Comparison of ENCODE assay signal across 19 mouse cellular contexts in genomic region chr4:100967703-100968392, GRCm38 (mm10). TPM values are rescaled to one million over a fixed set of nuclear protein-coding genes. Genes with fewer than 3 reads are reported as not detected.
DNase-seq lines count a peak whose midpoint lies in the region; ATAC-seq lines count a peak whose summit lies in the region.
"Had no signal": no experiment of that assay in that cellular context is flagged by ENCODE, and none has a peak within 500 bp of the region (broad histone marks: within the 10 kb centered on the region; RNA-seq: fewer than 3 reads in every experiment).

No protein-coding gene starts in this region.

- H3K36me3 ChIP-seq in heart, embryonic 10.5 days = peaks cover 28% of the 10 kb centered on the region
- H3K36me3 ChIP-seq in midbrain, embryonic 15.5 days (replicated peaks) = peaks cover 14% of the 10 kb centered on the region
- H3K36me3 ChIP-seq in midbrain, embryonic 14.5 days (ENCODE audit: control insufficient read depth, insufficient read depth, low read length) = peaks cover 72% of the 10 kb centered on the region
- H3K36me3 ChIP-seq in limb, embryonic 15.5 days = peaks cover 30% of the 10 kb centered on the region
- H3K36me3 ChIP-seq: liver, embryonic 12.5 days had no signal

- H3K27ac ChIP-seq in heart, embryonic 10.5 days = no peak overlapping the region
- 0 out of 2 replicates have a peak overlapping the region, but pooled peaks have one; percentile 20 for H3K27ac ChIP-seq in midbrain, embryonic 15.5 days
- H3K27ac ChIP-seq in midbrain, embryonic 14.5 days (replicated peaks; ENCODE audit: low read depth, low read length) = no peak overlapping the region
- peak overlapping the region; percentile 81 for H3K27ac ChIP-seq in limb, embryonic 15.5 days
- H3K27ac ChIP-seq: liver, embryonic 12.5 days had no signal

- H3K4me2 ChIP-seq in midbrain, embryonic 15.5 days = no peak overlapping the region
- no peak overlapping the region for H3K4me2 ChIP-seq in midbrain, embryonic 14.5 days (ENCODE audit: low read length)
- 0 out of 2 replicates have a peak overlapping the region, but pooled peaks have one; percentile 5 for H3K4me2 ChIP-seq in limb, embryonic 15.5 days
- H3K4me2 ChIP-seq: liver, embryonic 12.5 days had no signal

- peak; percentile 89 for DNase-seq in heart, adult 11 months
- no peak for DNase-seq in heart, embryonic 10.5 days (ENCODE audit: low spot score)
- no peak for DNase-seq in midbrain, embryonic 14.5 days
- DNase-seq in fibroblast of lung, adult 2 months (ENCODE audit: low read depth) = peak; percentile 36
- DNase-seq in thymus, adult 18-20 months = no peak
- DNase-seq in cerebellum, adult 9-11 months = no peak
- DNase-seq: cerebellum, adult 8-10 months; embryo, embryonic 11 days; kidney, postnatal 10 days; right cerebral cortex, postnatal 4 days; thymus, postnatal 36 days had no signal

- peak; percentile 42 for ATAC-seq in midbrain, embryonic 15.5 days (replicated peaks)
- ATAC-seq in midbrain, embryonic 14.5 days (ENCODE audit: low FRiP score, low TSS enrichment) = no peak
- peak; percentile 80 for ATAC-seq in limb, embryonic 15.5 days (ENCODE audit: insufficient number of reproducible peaks, low FRiP score, low TSS enrichment, low read depth)
- ATAC-seq: activated CD4-positive, CD25-positive, alpha-beta regulatory T cell, adult 4 months; liver, embryonic 12.5 days had no signal

- no peaks in the 10 kb centered on the region for H3K27me3 ChIP-seq in heart, embryonic 10.5 days (ENCODE audit: insufficient read depth, poor library complexity, severe bottlenecking)
- H3K27me3 ChIP-seq in midbrain, embryonic 15.5 days (replicated peaks) = no peaks in the 10 kb centered on the region
- no peaks in the 10 kb centered on the region for H3K27me3 ChIP-seq in midbrain, embryonic 14.5 days (ENCODE audit: control insufficient read depth, insufficient read depth, low read length)
- H3K27me3 ChIP-seq in limb, embryonic 15.5 days = no peaks in the 10 kb centered on the region
- H3K27me3 ChIP-seq: liver, embryonic 12.5 days had no signal

- 67% methylated on average over 19 of the region's 19 CpGs for WGBS in heart, embryonic 10.5 days
- 66% methylated on average over 19 of the region's 19 CpGs for WGBS in midbrain, embryonic 15.5 days
- 71% methylated on average over 19 of the region's 19 CpGs for WGBS in midbrain, embryonic 14.5 days
- WGBS in limb, embryonic 15.5 days = 32% methylated on average over 19 of the region's 19 CpGs

- peaks cover 6% of the 10 kb centered on the region; the same call in 1 of the 2 replicates for H3K4me1 ChIP-seq in heart, embryonic 10.5 days
- no peaks in the 10 kb centered on the region for H3K4me1 ChIP-seq in midbrain, embryonic 15.5 days
- H3K4me1 ChIP-seq in midbrain, embryonic 14.5 days (ENCODE audit: control insufficient read depth, insufficient read depth, low read length) = 0 out of 2 replicates have a peak, but pooled peaks cover 3% of the 10 kb centered on the region
- peaks cover 25% of the 10 kb centered on the region for H3K4me1 ChIP-seq in limb, embryonic 15.5 days
- H3K4me1 ChIP-seq: liver, embryonic 12.5 days had no signal

- no peaks in the 10 kb centered on the region for H3K9me3 ChIP-seq in heart, embryonic 10.5 days
- no peaks in the 10 kb centered on the region for H3K9me3 ChIP-seq in midbrain, embryonic 15.5 days
- H3K9me3 ChIP-seq in midbrain, embryonic 14.5 days (ENCODE audit: control insufficient read depth, low read length) = no peaks in the 10 kb centered on the region
- no peaks in the 10 kb centered on the region for H3K9me3 ChIP-seq in limb, embryonic 15.5 days
- H3K9me3 ChIP-seq: liver, embryonic 12.5 days had no signal

- no peak overlapping the region for H3K9ac ChIP-seq in midbrain, embryonic 15.5 days
- H3K9ac ChIP-seq in midbrain, embryonic 14.5 days (replicated peaks; ENCODE audit: low read length) = no peak overlapping the region
- no peak overlapping the region for H3K9ac ChIP-seq in limb, embryonic 15.5 days
- H3K9ac ChIP-seq: liver, embryonic 12.5 days had no signal

- H3K4me3 ChIP-seq in heart, embryonic 10.5 days = no peak overlapping the region
- no peak overlapping the region for H3K4me3 ChIP-seq in midbrain, embryonic 15.5 days
- H3K4me3 ChIP-seq in midbrain, embryonic 14.5 days (replicated peaks; ENCODE audit: low read depth, low read length) = no peak overlapping the region
- H3K4me3 ChIP-seq in limb, embryonic 15.5 days = no peak overlapping the region
- H3K4me3 ChIP-seq: liver, embryonic 12.5 days; myocyte had no signal

RNA-seq across cellular contexts. Expression of gene Gm10577, which starts 52.6 kb away (rescaled TPM):
- polyA plus RNA-seq in heart, embryonic 10.5 days (2016; fragmentation: Nextera tagmentation; extraction: Ambion mirVana) = not detected in 2 replicates
- polyA plus RNA-seq in midbrain, embryonic 15.5 days (2015; fragmentation: Nextera tagmentation; extraction: Ambion mirVana) = not detected in 2 replicates
- polyA plus RNA-seq in midbrain, embryonic 14.5 days (2014; fragmentation: Nextera tagmentation; extraction: Ambion mirVana) = not detected in 2 replicates
- not detected in 2 replicates for polyA plus RNA-seq in limb, embryonic 15.5 days (2015; fragmentation: Nextera tagmentation; extraction: Ambion mirVana)
- polyA plus RNA-seq: activated CD4-positive, CD25-positive, alpha-beta regulatory T cell, adult 4 months; C2C12; heart, embryonic 14.5 days; liver, embryonic 12.5 days; myocyte; stomach, embryonic 16.5 days had no signal

Comparison
In these comparisons a context has a peak if more than half of its experiments do, and no peak if none do; other contexts are left out.
1. DNase-seq: peak in heart, adult 11 months (single experiment) and fibroblast of lung, adult 2 months (single experiment); none in heart, embryonic 10.5 days (single experiment), midbrain, embryonic 14.5 days (single experiment), thymus, adult 18-20 months (0 of 2) and cerebellum, adult 9-11 months (single experiment).
2. H3K27ac ChIP-seq: peak in midbrain, embryonic 15.5 days (single experiment) and limb, embryonic 15.5 days (single experiment); none in heart, embryonic 10.5 days (single experiment) and midbrain, embryonic 14.5 days (single experiment).